Mouse (Mus musculus) liver, embryonic 11.5 days (tissue): ENCODE results near the gene Mllt10. TPM values are rescaled to one million over a fixed set of nuclear protein-coding genes. Genes with fewer than 3 reads are reported as not detected.
A peak's percentile ranks its signal among the peaks of the same experiment; 100 is the strongest.

ENCODE experiments used
- ATAC-seq: fragments of 200-750 bp; cut with Nextera tagmentation; replicated peaks from 2 replicates; pipeline ENCODE4 v1.8.0; 2017; ENCODE audit warnings: moderate number of reproducible peaks, mild to moderate bottlenecking, moderate TSS enrichment, moderate library complexity; ENCODE audit not compliant: low FRiP score
- DNase-seq: peaks from one replicate; pipeline ENCODE4 v3.0.0-alpha.2; 2017; ENCODE audit warnings: low spot score
- H3K27ac ChIP-seq: fragments of 300-500 bp; sonication (generic); 2 replicates; pipeline ENCODE4 v1.5.1; 2014; ENCODE audit warnings: mild to moderate bottlenecking, low read depth, low read length, control low read depth
- H3K27me3 ChIP-seq: fragments of 300-500 bp; sonication (generic); replicated peaks from 2 replicates; pipeline ENCODE4 v1.6.1; 2014; ENCODE audit warnings: low read length, mixed read lengths; ENCODE audit not compliant: control insufficient read depth, insufficient read depth
- H3K36me3 ChIP-seq: fragments of 300-500 bp; sonication (generic); 2 replicates; pipeline ENCODE4 v1.6.1; 2014; ENCODE audit warnings: mild to moderate bottlenecking, low read length, moderate library complexity, mixed read lengths; ENCODE audit not compliant: control insufficient read depth, insufficient read depth
- H3K4me1 ChIP-seq: fragments of 300-500 bp; sonication (generic); replicated peaks from 2 replicates; pipeline ENCODE4 v1.6.1; 2014; ENCODE audit warnings: low read length, mixed read lengths; ENCODE audit not compliant: control insufficient read depth, insufficient read depth
- H3K4me2 ChIP-seq: fragments of 300-500 bp; sonication (generic); 2 replicates; pipeline ENCODE4 v1.6.1; 2014; ENCODE audit warnings: mild to moderate bottlenecking, control low read depth, moderate library complexity
- H3K4me3 ChIP-seq: fragments of 300-500 bp; sonication (generic); 2 replicates; pipeline ENCODE4 v1.5.1; 2014; ENCODE audit warnings: low read depth, low read length, control low read depth
- H3K9ac ChIP-seq: fragments of 300-500 bp; sonication (generic); 2 replicates; pipeline ENCODE4 v1.6.1; 2014; ENCODE audit warnings: low read depth, low read length, control low read depth
- H3K9me3 ChIP-seq: fragments of 300-500 bp; sonication (generic); 2 replicates; pipeline ENCODE4 v1.6.1; 2016; ENCODE audit warnings: low read length, inconsistent platforms, mixed read lengths; ENCODE audit not compliant: control insufficient read depth
- WGBS: fragments of 180-500 bp; shearing (Covaris S2); extraction: QIAGEN DNeasy Blood & Tissue Kit; methylation state at CpG from one replicate; pipeline ENCODE4 v1.1.7; 2014; 5-methylcytosine and 5-hydroxymethylcytosine counted together
- polyA plus RNA-seq: library from polyadenylated mRNA; unstranded; fragments of >200 nt; fragmentation: Nextera tagmentation; extraction: Ambion mirVana; gene quantifications from 2 replicates; pipeline ENCODE4 v1.2.1, GENCODE M21; 2014

Gene Mllt10
- polyA plus RNA-seq, 1 experiment from 2014 or later, result 39.9 TPM

DNA sequence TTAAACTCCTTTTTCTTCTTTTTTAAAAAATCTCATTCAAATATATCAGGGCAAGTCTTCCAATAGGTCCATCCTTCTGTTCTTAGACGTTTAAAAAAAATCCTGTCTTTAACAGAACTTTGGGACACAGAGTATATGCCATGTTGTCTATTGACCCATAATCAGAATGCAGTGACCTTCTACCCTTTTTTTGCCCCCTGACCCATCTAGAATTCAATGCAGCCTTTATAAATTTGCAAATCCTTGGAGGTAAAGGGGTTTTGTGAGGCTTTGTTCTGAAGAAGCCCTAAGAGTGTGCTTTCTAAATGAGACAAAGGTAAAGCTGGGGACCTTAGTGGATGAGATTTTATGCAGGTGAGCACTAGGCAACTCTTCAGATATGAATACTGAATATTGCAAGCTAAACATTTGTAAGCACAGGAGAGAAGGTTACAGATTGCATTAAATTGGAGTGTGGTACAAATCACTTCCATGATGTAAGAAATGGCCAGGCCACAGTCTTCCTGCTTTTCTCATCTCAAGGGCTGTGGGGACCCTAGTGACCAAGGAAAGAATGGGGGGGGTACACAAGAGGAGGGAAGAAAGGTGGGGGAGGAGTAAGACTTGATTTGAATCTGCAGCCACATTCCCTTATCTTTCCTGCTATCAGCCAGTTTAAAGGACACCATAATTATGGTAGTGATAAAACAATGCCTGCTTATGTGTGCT, 1.6 kb upstream of the Mllt10 start:
- no peak for ATAC-seq

DNA sequence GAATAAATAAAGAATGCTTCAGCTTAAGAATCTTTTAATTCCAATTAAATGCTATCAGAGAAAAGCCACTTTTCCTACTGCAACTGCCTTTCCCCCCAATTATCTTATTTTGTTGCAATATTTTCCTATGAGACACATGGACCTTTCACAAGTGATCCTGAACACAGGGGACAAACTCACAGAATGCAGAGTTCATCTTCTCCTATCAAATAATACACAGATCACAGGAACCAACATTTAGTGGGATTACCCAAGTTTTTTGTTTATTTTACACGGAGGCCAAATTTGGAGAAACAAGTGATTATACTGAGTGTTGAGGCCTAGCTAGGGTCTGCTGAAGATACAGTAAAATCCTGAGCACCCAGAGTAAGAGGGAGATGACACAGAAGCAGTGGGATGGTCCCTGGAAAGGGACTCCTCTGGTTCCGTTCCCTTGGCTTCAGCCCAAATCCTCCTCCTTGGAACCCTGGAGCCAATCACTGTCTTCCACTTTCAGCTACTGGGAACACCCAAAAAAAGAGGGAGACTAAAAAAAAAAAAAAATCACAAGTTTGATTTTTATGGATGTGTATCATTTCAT, 996 bp upstream of the Mllt10 start:
- DNase-seq (no peak), ATAC-seq (no peak)
- Histone ChIP-seq H3K27me3 (peaks cover 8% of the 10 kb centered on the region; the same call in 1 of the 2 replicates), H3K4me3 (no peak overlapping the region), H3K9me3 (no peaks in the 10 kb centered on the region), H3K4me2 (peak overlapping the region; percentile 87), H3K36me3 (no peaks in the 10 kb centered on the region), H3K9ac (no peak overlapping the region), H3K4me1 (peaks cover 7% of the 10 kb centered on the region; the same call in 1 of the 2 replicates), H3K27ac (no peak overlapping the region; the same call in 1 of the 2 replicates)
- 36% methylated on average over 2 of the region's 2 CpGs for WGBS

More for the DNA sequence above, 1.6 kb upstream of the Mllt10 start:
- Histone ChIP-seq H3K9ac (no peak overlapping the region), H3K36me3 (no peaks in the 10 kb centered on the region), H3K9me3 (no peaks in the 10 kb centered on the region), H3K4me1 (peaks cover 6% of the 10 kb centered on the region; the same call in 1 of the 2 replicates), H3K27ac (no peak overlapping the region; the same call in 1 of the 2 replicates), H3K4me2 (no peak overlapping the region), H3K4me3 (no peak overlapping the region), H3K27me3 (peaks cover 8% of the 10 kb centered on the region; the same call in 1 of the 2 replicates)
- 50% methylated on average over 1 of the region's 1 CpGs for WGBS
- no peak for DNase-seq

DNA sequence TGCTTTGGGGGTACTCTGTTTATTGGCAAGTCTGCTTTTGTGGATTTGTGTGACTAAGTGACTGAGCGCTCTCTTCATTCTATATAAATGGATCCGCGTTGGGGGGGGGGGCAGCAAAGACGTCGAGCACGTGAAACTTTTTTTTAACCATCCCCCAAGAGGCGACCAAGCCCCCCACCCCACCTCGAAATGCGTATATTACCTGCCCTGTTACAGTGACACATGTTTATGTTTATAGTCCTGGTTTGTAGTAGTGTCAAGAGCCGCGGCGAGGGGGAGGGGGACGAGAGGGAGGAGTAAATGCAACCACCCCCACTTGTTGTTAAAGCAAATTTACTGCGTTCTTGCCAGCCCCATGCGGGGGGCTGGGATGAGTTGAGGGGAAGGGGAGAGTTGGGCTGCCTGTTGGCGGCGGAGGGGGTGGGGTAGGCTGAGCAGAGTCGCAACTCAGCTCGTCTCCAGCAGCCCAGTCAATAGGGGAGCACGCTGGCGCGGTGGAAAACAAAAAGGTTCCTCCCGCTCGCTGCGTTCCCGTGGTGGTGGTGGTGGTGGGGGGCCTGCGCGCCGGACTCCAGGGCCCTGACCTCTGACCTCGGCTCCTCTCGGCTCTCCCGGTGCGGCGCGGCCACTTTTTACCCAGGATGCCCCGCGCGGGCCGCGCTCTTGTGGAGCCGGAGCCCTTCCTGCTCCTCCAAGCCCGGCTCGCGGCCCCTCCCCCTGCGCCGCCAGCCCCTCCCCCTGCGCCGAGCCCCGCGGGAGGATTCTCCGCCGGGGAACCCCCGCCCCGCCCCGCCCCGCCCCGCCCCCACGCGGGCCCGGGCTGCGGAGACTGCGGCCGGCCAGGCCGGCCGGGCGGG, 1.1 kb downstream of the Mllt10 start:
- Histone ChIP-seq H3K9me3 (no peaks in the 10 kb centered on the region), H3K4me3 (peak overlapping the region; percentile 60), H3K4me1 (peaks cover 5% of the 10 kb centered on the region; the same call in 1 of the 2 replicates), H3K27me3 (0 out of 2 replicates have a peak, but pooled peaks cover 3% of the 10 kb centered on the region), H3K36me3 (no peaks in the 10 kb centered on the region), H3K27ac (peak overlapping the region; percentile 100), H3K9ac (peak overlapping the region; percentile 85), H3K4me2 (peak overlapping the region; percentile 87)
- under 1% methylated on average over 62 of the region's 66 CpGs for WGBS
- DNase-seq (peak; percentile 97), ATAC-seq (peak; percentile 87)

DNA sequence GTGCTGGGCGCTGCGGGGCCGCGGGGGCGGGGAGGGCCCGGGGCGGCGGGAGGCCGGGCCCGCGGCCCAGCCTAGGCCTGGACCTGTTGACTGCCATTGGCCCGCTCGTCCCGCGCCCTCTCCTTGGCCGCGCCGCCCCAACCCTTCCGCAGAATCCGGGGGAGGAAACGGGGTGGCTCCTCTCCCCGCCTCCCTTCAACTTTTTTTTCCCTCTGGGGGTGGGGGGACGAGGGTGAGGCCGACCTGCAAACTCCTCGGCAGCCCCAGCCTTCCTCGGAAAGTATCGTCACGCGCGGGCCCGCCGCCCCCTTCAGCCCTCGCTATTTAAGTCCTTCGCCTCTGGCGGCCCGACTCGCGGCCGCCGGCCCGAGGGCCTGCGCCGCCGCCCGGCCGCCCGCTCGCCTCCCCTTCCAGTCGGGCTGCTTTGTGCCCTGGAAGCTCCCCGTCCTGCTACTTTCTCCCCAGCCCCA, 1.8 kb downstream of the Mllt10 start:
- peak overlapping the region; percentile 87 for H3K4me2 ChIP-seq
- DNase-seq (peak; percentile 95), ATAC-seq (peak; percentile 94)
- no peaks in the 10 kb centered on the region for H3K27me3 ChIP-seq
- peak overlapping the region; percentile 60 for H3K4me3 ChIP-seq
- peaks cover 5% of the 10 kb centered on the region; the same call in 1 of the 2 replicates for H3K4me1 ChIP-seq
- no peaks in the 10 kb centered on the region for H3K36me3 ChIP-seq
- H3K27ac ChIP-seq, result peak overlapping the region; percentile 100
- WGBS, result 2% methylated on average over 37 of the region's 50 CpGs
- no peaks in the 10 kb centered on the region for H3K9me3 ChIP-seq
- peak overlapping the region; percentile 85 for H3K9ac ChIP-seq

DNA sequence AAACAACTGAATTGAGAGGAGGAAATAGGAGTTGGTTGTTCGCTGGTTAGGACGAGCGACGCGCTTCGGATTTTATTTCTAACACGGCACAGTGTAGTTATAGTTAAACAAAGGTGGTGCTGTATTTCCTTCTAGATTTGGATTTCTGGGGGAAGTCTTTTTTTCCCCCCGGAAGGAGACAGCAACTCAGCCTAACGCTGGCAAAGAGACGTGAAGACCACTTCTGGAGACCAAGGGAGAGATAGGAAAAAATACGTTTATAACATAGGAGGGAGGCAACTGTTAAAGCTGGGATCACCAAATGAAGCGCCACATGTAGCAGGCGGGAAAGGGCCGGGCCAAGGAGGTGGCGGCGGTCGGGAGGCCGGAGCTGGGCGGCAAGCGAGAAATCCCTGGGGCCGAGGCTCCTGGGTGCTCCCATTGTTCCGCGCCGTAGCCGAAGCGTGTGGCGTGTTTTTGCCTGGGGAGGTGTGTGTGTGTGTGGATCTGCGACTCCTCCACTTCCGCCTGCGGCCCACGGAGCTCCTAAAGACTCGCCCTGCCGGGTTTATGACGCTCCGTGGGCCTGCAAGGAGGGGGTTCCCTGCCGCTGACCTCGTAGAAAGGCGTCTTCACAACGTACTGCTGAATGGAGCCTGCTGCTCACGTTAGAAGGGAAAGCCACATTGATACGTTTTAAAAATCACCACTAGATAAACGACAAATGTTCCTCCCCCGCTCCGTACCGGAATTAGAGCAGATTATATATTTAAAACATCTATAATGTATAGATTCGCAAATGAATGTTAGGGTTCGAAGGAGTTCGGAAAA, 2.5 kb downstream of the Mllt10 start:
- WGBS, result 2% methylated on average over 48 of the region's 48 CpGs
- peak; percentile 10; the same call in 1 of the 2 replicates for ATAC-seq
- Histone ChIP-seq H3K4me3 (peak overlapping the region; percentile 60), H3K27ac (peak overlapping the region; percentile 100), H3K4me1 (peaks cover 5% of the 10 kb centered on the region; the same call in 1 of the 2 replicates), H3K9me3 (no peaks in the 10 kb centered on the region), H3K4me2 (peak overlapping the region; percentile 87), H3K9ac (peak overlapping the region; percentile 85), H3K36me3 (no peaks in the 10 kb centered on the region), H3K27me3 (no peaks in the 10 kb centered on the region)
- DNase-seq, result peak; percentile 71

DNA sequence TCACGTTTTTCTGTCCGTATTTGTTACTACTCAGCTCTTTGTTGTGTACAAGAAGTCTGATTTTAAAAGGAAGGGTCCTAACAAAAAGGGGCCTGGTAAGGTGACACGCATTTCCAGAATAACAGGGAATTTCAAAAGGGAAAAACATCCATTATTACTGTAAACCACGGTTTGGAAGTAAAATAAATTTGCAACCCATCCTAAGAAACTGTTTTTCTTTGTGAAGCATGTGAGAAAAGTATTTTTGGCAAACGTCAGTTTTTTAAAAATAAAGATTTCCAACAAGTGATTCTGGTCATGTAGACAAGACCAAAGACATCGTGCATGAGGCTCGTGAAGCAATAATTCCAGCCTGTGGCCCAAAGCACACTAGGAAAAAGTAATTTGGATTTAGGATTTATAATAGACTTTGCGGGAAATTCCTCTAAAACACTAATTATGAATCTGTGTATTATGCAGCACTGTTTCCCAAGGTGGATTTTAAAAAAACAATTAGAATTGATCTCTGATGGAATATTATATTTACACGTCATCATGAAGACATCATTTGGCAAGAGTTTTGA, 3.2 kb downstream of the Mllt10 start:
- DNase-seq, result no peak

DNA sequence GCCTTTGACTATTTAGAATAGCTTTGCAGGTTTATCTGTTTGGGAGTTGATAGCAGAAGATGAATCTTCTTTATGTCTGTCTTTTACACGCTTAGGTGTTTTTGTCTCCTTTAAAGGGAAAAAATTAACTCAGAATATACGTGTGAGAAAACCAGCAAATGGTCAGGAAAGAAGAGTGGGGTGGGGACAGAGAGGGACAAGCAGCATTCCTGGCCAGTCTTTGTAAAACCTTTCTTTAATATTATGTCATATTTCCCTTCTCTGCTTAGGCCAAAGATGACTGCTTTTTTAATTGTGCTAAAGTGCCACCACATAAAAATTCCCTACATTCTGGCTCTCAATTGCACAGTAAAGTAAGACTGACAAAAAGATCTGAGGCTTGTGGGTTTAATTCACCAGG, 4.0 kb downstream of the Mllt10 start:
- 47% methylated on average over 2 of the region's 2 CpGs for WGBS
- Histone ChIP-seq H3K4me3 (no peak overlapping the region), H3K4me1 (peaks cover 5% of the 10 kb centered on the region; the same call in 1 of the 2 replicates), H3K4me2 (peak overlapping the region; percentile 35; the same call in 1 of the 2 replicates), H3K27me3 (no peaks in the 10 kb centered on the region), H3K9ac (no peak overlapping the region), H3K36me3 (no peaks in the 10 kb centered on the region), H3K9me3 (no peaks in the 10 kb centered on the region), H3K27ac (no peak overlapping the region)
- ATAC-seq (no peak), DNase-seq (no peak)

More for the DNA sequence above, 3.2 kb downstream of the Mllt10 start:
- 27% methylated on average over 9 of the region's 9 CpGs for WGBS
- no peaks in the 10 kb centered on the region for H3K27me3 ChIP-seq
- H3K4me2 ChIP-seq, result peak overlapping the region; percentile 87
- no peak for ATAC-seq
- peak overlapping the region; percentile 85 for H3K9ac ChIP-seq
- peak overlapping the region; percentile 60 for H3K4me3 ChIP-seq
- H3K9me3 ChIP-seq, result no peaks in the 10 kb centered on the region
- peaks cover 5% of the 10 kb centered on the region; the same call in 1 of the 2 replicates for H3K4me1 ChIP-seq
- H3K27ac ChIP-seq, result peak overlapping the region; percentile 100
- H3K36me3 ChIP-seq, result no peaks in the 10 kb centered on the region
